Mouse (Mus musculus) heart, embryonic 11.5 days (tissue): ENCODE results near the gene Ubash3a. TPM values are rescaled to one million over a fixed set of nuclear protein-coding genes. Genes with fewer than 3 reads are reported as not detected.

Experiments used
- ATAC-seq: fragments of 200-750 bp; cut with Nextera tagmentation; replicated peaks from 2 replicates; pipeline ENCODE4 v1.8.0; 2017; ENCODE audit warnings: moderate library complexity; ENCODE audit not compliant: insufficient number of reproducible peaks, low FRiP score, low TSS enrichment
- H3K27ac ChIP-seq: fragments of 300-500 bp; sonication (generic); 2 replicates; pipeline ENCODE4 v1.5.1; 2014; ENCODE audit warnings: mild to moderate bottlenecking, low read depth, low read length
- H3K27me3 ChIP-seq: fragments of 300-500 bp; sonication (generic); 2 replicates; pipeline ENCODE4 v1.6.1; 2014; ENCODE audit warnings: mild to moderate bottlenecking, low read length, mixed read lengths; ENCODE audit not compliant: control insufficient read depth, insufficient read depth
- H3K36me3 ChIP-seq: fragments of 300-500 bp; sonication (generic); 2 replicates; pipeline ENCODE4 v1.6.1; 2014; ENCODE audit warnings: mild to moderate bottlenecking, low read length, moderate library complexity, mixed read lengths; ENCODE audit not compliant: control insufficient read depth, insufficient read depth
- H3K4me1 ChIP-seq: fragments of 300-500 bp; sonication (generic); 2 replicates; pipeline ENCODE4 v1.6.1; 2014; ENCODE audit warnings: low read length; ENCODE audit not compliant: control insufficient read depth, insufficient read depth
- H3K4me2 ChIP-seq: fragments of 300-500 bp; sonication (generic); 2 replicates; pipeline ENCODE4 v1.6.1; 2014; ENCODE audit warnings: mild to moderate bottlenecking, moderate library complexity
- H3K4me3 ChIP-seq: fragments of 300-500 bp; sonication (generic); 2 replicates; pipeline ENCODE4 v1.5.1; 2014; ENCODE audit warnings: low read depth, low read length
- H3K9ac ChIP-seq: fragments of 300-500 bp; sonication (generic); 2 replicates; pipeline ENCODE4 v1.6.1; 2014; ENCODE audit warnings: mild to moderate bottlenecking, low read depth, low read length, moderate library complexity
- H3K9me3 ChIP-seq: fragments of 300-500 bp; sonication (generic); replicated peaks from 2 replicates; pipeline ENCODE4 v1.6.1; 2016; ENCODE audit warnings: low read length; ENCODE audit not compliant: control insufficient read depth
- WGBS: fragments of 180-500 bp; shearing (Covaris S2); extraction: QIAGEN DNeasy Blood & Tissue Kit; methylation state at CpG from one replicate; pipeline ENCODE4 v1.1.7; 2014; ENCODE audit not compliant: insufficient replicate concordance; 5-methylcytosine and 5-hydroxymethylcytosine counted together
- polyA plus RNA-seq: library from polyadenylated mRNA; unstranded; fragments of >200 nt; fragmentation: Nextera tagmentation; extraction: Ambion mirVana; gene quantifications from 2 replicates; pipeline ENCODE4 v1.2.1, GENCODE M21; 2014

The Ubash3a gene
- polyA plus RNA-seq, 1 experiment from 2014 or later = 2.9 TPM

GRCm38 (mm10) chr17:31282687-31283053 lies 75.0 kb downstream of the Ubash3a start:
- no peak overlapping the region for H3K4me2 ChIP-seq
- no peaks in the 10 kb centered on the region for H3K9me3 ChIP-seq
- H3K4me1 ChIP-seq = no peaks in the 10 kb centered on the region
- no peak overlapping the region for H3K4me3 ChIP-seq
- H3K36me3 ChIP-seq = no peaks in the 10 kb centered on the region
- no peak for ATAC-seq
- no peaks in the 10 kb centered on the region for H3K27me3 ChIP-seq
- no peak overlapping the region for H3K9ac ChIP-seq
- H3K27ac ChIP-seq = no peak overlapping the region
- WGBS = 34% methylated on average over 7 of the region's 7 CpGs

GRCm38 (mm10) chr17:31285867-31286266 lies 78.2 kb downstream of the Ubash3a start:
- H3K27me3 ChIP-seq = no peaks in the 10 kb centered on the region
- no peak for ATAC-seq
- no peaks in the 10 kb centered on the region for H3K9me3 ChIP-seq
- H3K4me1 ChIP-seq = no peaks in the 10 kb centered on the region
- H3K4me2 ChIP-seq = no peak overlapping the region
- H3K4me3 ChIP-seq = no peak overlapping the region
- H3K36me3 ChIP-seq = no peaks in the 10 kb centered on the region
- no peak overlapping the region for H3K27ac ChIP-seq
- no peak overlapping the region for H3K9ac ChIP-seq
- WGBS = 78% methylated on average over 2 of the region's 2 CpGs

- H3K4me3 ChIP-seq = no peak within 1 kb of the TSS
- no peak within 1 kb of the TSS for H3K4me2 ChIP-seq
- no peak within 1 kb of the TSS for H3K9ac ChIP-seq
- H3K9me3 ChIP-seq = no peaks in the 10 kb centered on the region
- ATAC-seq = no peak
- no peaks in the 10 kb centered on the region for H3K27me3 ChIP-seq
- H3K27ac ChIP-seq = no peak within 1 kb of the TSS
- H3K4me1 ChIP-seq = no peaks in the 10 kb centered on the region
- H3K36me3 ChIP-seq = no peaks in the 10 kb centered on the region
- 92% methylated on average over 1 of the region's 1 CpGs for WGBS
These were observed 78.8 kb downstream of the Ubash3a start, which contains the start of gene Slc37a1 for GRCm38 (mm10) chr17:31286492-31286891. Gene Slc37a1 (plus strand): TSS chr17:31286792.

- ATAC-seq = no peak
These were observed 79.5 kb downstream of the Ubash3a start for GRCm38 (mm10) chr17:31287216-31287615.

GRCm38 (mm10) chr17:31288999-31289726 lies 81.5 kb downstream of the Ubash3a start:
- Histone ChIP-seq H3K27me3 (no peaks in the 10 kb centered on the region), H3K4me1 (no peaks in the 10 kb centered on the region), H3K9ac (no peak overlapping the region), H3K9me3 (no peaks in the 10 kb centered on the region), H3K4me2 (no peak overlapping the region), H3K27ac (no peak overlapping the region), H3K4me3 (no peak overlapping the region), H3K36me3 (no peaks in the 10 kb centered on the region)
- 50% methylated on average over 7 of the region's 7 CpGs for WGBS
- ATAC-seq = no peak

More at GRCm38 (mm10) chr17:31287216-31287615, 79.5 kb downstream of the Ubash3a start:
- no peaks in the 10 kb centered on the region for H3K4me1 ChIP-seq
- no peaks in the 10 kb centered on the region for H3K9me3 ChIP-seq
- no peaks in the 10 kb centered on the region for H3K27me3 ChIP-seq
- no peak overlapping the region for H3K27ac ChIP-seq
- H3K4me2 ChIP-seq = no peak overlapping the region
- no peaks in the 10 kb centered on the region for H3K36me3 ChIP-seq
- H3K9ac ChIP-seq = no peak overlapping the region
- H3K4me3 ChIP-seq = no peak overlapping the region
- 84% methylated on average over 3 of the region's 3 CpGs for WGBS

- H3K4me1 ChIP-seq = 0 out of 2 replicates have a peak, but pooled peaks cover 4% of the 10 kb centered on the region
- no peak overlapping the region for H3K4me3 ChIP-seq
- H3K36me3 ChIP-seq = no peaks in the 10 kb centered on the region
- no peak overlapping the region for H3K27ac ChIP-seq
- H3K4me2 ChIP-seq = no peak overlapping the region
- no peak overlapping the region for H3K9ac ChIP-seq
- H3K9me3 ChIP-seq = no peaks in the 10 kb centered on the region
- H3K27me3 ChIP-seq = no peaks in the 10 kb centered on the region
- ATAC-seq = no peak
These were observed 82.6 kb downstream of the Ubash3a start for GRCm38 (mm10) chr17:31290311-31290710.

GRCm38 (mm10) chr17:31290859-31291258 lies 83.2 kb downstream of the Ubash3a start:
- Histone ChIP-seq H3K4me3 (no peak overlapping the region), H3K9me3 (no peaks in the 10 kb centered on the region), H3K4me2 (no peak overlapping the region), H3K36me3 (no peaks in the 10 kb centered on the region), H3K27ac (no peak overlapping the region), H3K9ac (no peak overlapping the region), H3K27me3 (peaks cover 4% of the 10 kb centered on the region; the same call in 1 of the 2 replicates), H3K4me1 (peaks cover 8% of the 10 kb centered on the region)
- ATAC-seq = no peak
- WGBS = 67% methylated on average over 6 of the region's 6 CpGs

- Histone ChIP-seq H3K4me2 (no peak overlapping the region; the same call in 1 of the 2 replicates), H3K4me1 (peaks cover 22% of the 10 kb centered on the region), H3K4me3 (no peak overlapping the region), H3K9me3 (no peaks in the 10 kb centered on the region), H3K36me3 (no peaks in the 10 kb centered on the region), H3K9ac (no peak overlapping the region), H3K27me3 (peaks cover 10% of the 10 kb centered on the region), H3K27ac (no peak overlapping the region)
- 78% methylated on average over 15 of the region's 15 CpGs for WGBS
- no peak for ATAC-seq
These were observed 86.9 kb downstream of the Ubash3a start for GRCm38 (mm10) chr17:31294363-31295214.
